Mouse (Mus musculus) megakaryocyte, embryonic 14.5 days (primary cell): Measurements from ENCODE around the gene Rab37.

Experiments
- FLI1 ChIP-seq: IDR thresholded peaks from 2 replicates; pipeline ENCODE4 v1.6.1; 2012; ENCODE audit warnings: low read length, inconsistent platforms, mixed read lengths
- GATA1 ChIP-seq: IDR thresholded peaks from 3 replicates; pipeline ENCODE4 v1.6.1; 2012; ENCODE audit warnings: mixed read lengths, low read length, inconsistent platforms, borderline replicate concordance

DNA sequence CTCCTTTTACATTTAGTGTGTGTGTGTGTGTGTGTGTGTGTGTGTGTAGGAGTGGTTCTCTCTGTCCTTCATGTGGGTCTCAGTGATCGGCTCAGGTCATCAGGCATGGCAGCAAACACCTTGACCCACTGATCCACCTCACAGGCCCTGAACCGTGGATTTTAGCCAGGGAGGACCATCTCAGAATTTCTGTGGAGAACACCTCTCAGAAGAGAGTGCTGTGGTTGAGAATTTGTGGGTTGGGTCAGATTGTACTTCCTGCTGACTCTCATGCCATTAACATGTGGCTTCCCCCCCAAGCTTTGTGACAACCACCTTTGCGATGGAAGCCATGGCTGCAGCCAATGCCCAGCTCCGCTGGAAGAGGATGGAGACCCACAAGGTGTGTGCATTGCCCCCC is 109.3 kb downstream of the Rab37 start:
- TF ChIP-seq GATA1 (no peak), FLI1 (no peak)
